Mouse (Mus musculus) small intestine, adult 2 months (tissue): Measurements from ENCODE around the gene Snap47. TPM values are rescaled to one million over a fixed set of nuclear protein-coding genes. Genes with fewer than 3 reads are reported as not detected.

Source experiments
- H3K27ac ChIP-seq: fragments of 200-500 bp; 2 replicates; pipeline ENCODE4 v1.5.1; 2012; ENCODE audit warnings: low read depth, low read length, control low read depth, inconsistent platforms; ENCODE audit not compliant: insufficient read depth
- H3K27me3 ChIP-seq: fragments of 200-500 bp; 2 replicates; pipeline ENCODE4 v1.6.1; 2012; ENCODE audit warnings: mild to moderate bottlenecking, moderate library complexity, low read length, inconsistent platforms; ENCODE audit not compliant: control insufficient read depth, insufficient read depth
- H3K36me3 ChIP-seq: fragments of 200-500 bp; 2 replicates; pipeline ENCODE4 v1.6.1; 2012; ENCODE audit warnings: mild to moderate bottlenecking, low read length, control low read depth, inconsistent platforms; ENCODE audit not compliant: control insufficient read depth, insufficient read depth
- H3K4me1 ChIP-seq: fragments of 200-500 bp; 2 replicates; pipeline ENCODE4 v1.6.1; 2012; ENCODE audit warnings: low read length, inconsistent platforms, mixed read lengths; ENCODE audit not compliant: control insufficient read depth, insufficient read depth, insufficient read length
- H3K4me3 ChIP-seq: fragments of 200-500 bp; 2 replicates; pipeline ENCODE4 v1.5.1; 2012; ENCODE audit warnings: low read depth, mild to moderate bottlenecking, control low read depth, inconsistent platforms, low read length, moderate library complexity
- CTCF ChIP-seq: fragments of 200-500 bp; IDR thresholded peaks from 2 replicates; pipeline ENCODE4 v1.5.1; 2012; ENCODE audit warnings: low read depth, mild to moderate bottlenecking, control low read depth, inconsistent platforms, low read length, moderate library complexity, mixed read lengths; ENCODE audit not compliant: insufficient replicate concordance, insufficient read length; ENCODE audit errors: extremely low read depth
- POLR2A ChIP-seq: fragments of 200-500 bp; IDR thresholded peaks from 2 replicates; pipeline ENCODE4 v1.6.1; 2012; ENCODE audit warnings: low read depth, mild to moderate bottlenecking, control low read depth, inconsistent platforms, low read length, moderate library complexity
- whole genome bisulfite sequencing: fragments of 180-500 bp; shearing (Covaris S2); methylation state at CpG from one replicate; pipeline ENCODE4 v1.1.7; 2018; 5-methylcytosine and 5-hydroxymethylcytosine counted together
- polyA plus RNA-seq: library from polyadenylated mRNA; depleted of rRNA; stranded (reverse); fragments of >200 nt; gene quantifications from 2 replicates; pipeline ENCODE4 v1.2.3, GENCODE M21; 2012

Snap47 gene
- polyA plus RNA-seq, 1 experiment: 14.6 TPM

DNA sequence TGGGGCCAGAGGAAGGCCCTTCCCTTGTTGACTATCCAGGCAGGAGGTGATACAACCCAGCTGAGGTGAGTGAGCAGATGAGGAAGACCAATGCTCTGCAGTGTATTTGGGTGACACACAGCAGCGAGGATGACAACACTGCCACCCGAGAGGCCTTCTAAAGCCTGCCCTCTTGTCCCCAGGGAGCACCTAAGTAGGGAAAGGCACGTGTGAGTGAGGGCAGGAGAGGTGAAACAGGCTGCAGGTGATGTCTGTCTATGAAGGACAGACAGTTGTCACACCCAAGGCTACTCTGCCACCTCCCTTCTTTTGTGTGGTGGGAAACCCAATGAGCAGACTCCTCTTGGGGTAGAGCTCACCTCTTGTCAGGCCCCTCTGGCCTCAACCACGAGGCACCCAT is 61.4 kb downstream of the Snap47 start:
- Histone ChIP-seq H3K4me3 (no peak overlapping the region), H3K36me3 (no peaks in the 10 kb centered on the region), H3K27ac (no peak overlapping the region), H3K4me1 (no peaks in the 10 kb centered on the region), H3K27me3 (no peaks in the 10 kb centered on the region)
- WGBS: 58% methylated on average over 4 of the region's 4 CpGs
- TF ChIP-seq CTCF (no peak), POLR2A (no peak)

DNA sequence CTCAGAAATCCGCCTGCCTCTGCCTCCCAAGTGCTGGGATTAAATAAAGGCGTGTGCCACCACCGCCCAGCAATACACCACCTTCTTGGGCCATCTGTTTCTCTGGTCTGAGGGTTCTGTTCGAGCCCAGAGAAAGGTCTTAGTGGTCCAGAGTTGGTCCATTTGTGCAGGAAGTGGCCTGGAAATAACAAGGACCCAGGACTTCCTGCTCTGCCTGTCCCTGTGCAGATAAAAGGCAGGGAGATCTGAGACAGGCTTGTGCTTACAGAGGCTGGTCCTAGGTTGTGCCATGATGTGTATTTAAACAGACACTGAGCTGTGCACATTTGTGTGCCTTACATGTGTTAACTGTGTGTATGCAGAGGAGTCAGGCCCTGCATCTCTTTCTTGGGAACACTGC is 62.2 kb downstream of the Snap47 start:
- no peaks in the 10 kb centered on the region; the same call in 1 of the 2 replicates for H3K4me1 ChIP-seq
- H3K4me3 ChIP-seq: no peak overlapping the region
- TF ChIP-seq POLR2A: no peak
- no peak for TF ChIP-seq CTCF
- H3K36me3 ChIP-seq: no peaks in the 10 kb centered on the region
- no peaks in the 10 kb centered on the region for H3K27me3 ChIP-seq
- H3K27ac ChIP-seq: no peak overlapping the region
- 71% methylated on average over 4 of the region's 4 CpGs for WGBS

DNA sequence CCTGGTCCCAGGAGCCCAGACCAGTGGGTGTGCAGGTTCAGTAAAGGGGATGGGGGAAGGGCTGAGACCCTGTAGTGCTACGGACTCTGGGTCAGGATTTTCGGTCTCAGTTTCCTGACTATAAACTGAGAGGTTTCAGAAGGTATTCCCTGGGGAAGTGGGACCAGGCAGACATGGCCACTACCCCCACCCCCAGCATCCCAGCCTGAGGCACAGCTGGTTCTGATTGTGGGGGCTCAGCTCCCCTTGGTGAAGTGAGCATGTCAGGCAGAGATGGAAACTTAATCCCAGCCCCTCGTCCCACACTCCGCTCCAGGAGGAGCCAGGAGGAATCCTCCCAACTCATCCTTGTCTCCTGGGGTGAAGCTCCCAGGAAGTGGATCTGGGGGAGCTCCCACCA is 63.5 kb downstream of the Snap47 start:
- 73% methylated on average over 4 of the region's 4 CpGs for WGBS
- no peaks in the 10 kb centered on the region; the same call in 1 of the 2 replicates for H3K4me1 ChIP-seq
- no peaks in the 10 kb centered on the region for H3K36me3 ChIP-seq
- TF ChIP-seq CTCF: no peak
- TF ChIP-seq POLR2A: no peak
- no peak overlapping the region for H3K4me3 ChIP-seq
- H3K27me3 ChIP-seq: no peaks in the 10 kb centered on the region
- H3K27ac ChIP-seq: no peak overlapping the region

DNA sequence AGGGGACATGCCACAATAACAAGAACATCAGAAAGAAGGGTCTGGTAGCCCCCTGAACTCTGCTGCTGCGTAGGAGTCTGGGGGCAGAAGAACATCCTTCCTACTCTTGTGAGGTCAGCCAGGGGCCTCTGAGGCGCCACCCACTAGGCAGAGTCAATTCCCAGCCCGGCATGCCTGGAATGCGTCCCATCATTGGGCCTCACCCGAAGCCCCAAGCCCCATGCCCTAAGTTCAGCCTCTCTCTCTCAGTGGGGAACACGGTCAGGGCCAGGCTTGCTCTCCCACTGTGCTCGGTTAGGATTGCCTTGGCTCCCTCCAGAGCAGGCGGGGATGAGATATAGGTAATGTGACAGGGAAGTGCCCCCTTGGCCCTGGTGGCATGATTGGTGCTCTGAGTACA is 65.9 kb downstream of the Snap47 start:
- H3K27me3 ChIP-seq: no peaks in the 10 kb centered on the region
- no peak overlapping the region for H3K4me3 ChIP-seq
- no peaks in the 10 kb centered on the region; the same call in 1 of the 2 replicates for H3K4me1 ChIP-seq
- H3K36me3 ChIP-seq: no peaks in the 10 kb centered on the region
- TF ChIP-seq POLR2A: no peak
- TF ChIP-seq CTCF: no peak
- H3K27ac ChIP-seq: no peak overlapping the region
- 29% methylated on average over 8 of the region's 8 CpGs for WGBS

DNA sequence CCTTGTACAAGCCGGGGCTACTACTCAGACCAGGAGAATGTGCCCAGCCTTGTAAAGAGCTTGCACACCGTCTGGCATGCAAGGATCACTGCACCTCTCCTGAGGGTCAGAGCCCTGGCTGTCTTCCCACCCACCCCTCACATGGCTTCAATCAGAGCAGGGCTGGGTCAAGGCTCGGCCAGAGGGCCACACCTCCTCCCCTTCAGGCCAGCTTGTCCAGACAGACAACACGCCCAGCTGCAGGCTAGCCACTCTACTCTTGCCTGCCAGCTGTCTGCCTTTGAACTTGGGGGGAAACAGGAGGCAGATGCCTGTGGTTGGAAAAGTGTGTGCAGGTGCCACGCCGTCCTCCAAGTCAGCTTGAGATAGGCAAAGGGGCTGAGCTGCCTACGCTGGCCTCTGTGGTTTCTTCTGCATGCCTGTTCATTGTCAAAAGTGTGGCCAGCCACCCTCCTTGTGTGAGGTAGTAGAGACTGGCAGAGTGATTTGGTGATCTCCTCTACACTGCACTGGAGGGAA is 66.5 kb downstream of the Snap47 start:
- no peak overlapping the region for H3K4me3 ChIP-seq
- no peak overlapping the region for H3K27ac ChIP-seq
- 32% methylated on average over 7 of the region's 7 CpGs for WGBS
- no peaks in the 10 kb centered on the region; the same call in 1 of the 2 replicates for H3K4me1 ChIP-seq
- no peaks in the 10 kb centered on the region for H3K36me3 ChIP-seq
- TF ChIP-seq CTCF (no peak), POLR2A (no peak)
- H3K27me3 ChIP-seq: no peaks in the 10 kb centered on the region

DNA sequence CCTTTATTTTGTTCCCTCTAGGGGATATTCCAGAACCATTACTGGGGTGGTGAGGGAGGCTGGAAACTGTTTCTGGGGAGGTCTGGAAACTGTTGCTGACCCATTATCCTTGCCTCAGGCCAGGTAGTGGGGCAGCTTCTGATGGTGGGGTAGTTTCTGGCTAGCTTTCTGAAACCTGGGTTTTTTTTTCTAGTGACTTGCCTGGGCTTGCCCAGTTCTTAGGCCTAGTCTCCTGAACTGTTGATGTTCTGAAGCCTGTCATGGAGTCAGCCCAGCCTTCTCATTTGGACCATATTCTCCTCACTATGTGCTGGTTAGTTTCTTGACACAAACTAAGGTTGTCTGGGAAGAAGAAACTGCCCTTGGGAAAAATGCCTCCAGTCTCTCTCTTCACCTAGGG is 71.4 kb downstream of the Snap47 start:
- Histone ChIP-seq H3K27ac (no peak overlapping the region), H3K4me1 (no peaks in the 10 kb centered on the region; the same call in 1 of the 2 replicates), H3K4me3 (no peak overlapping the region), H3K36me3 (no peaks in the 10 kb centered on the region), H3K27me3 (no peaks in the 10 kb centered on the region)
- no peak for TF ChIP-seq CTCF
- no peak for TF ChIP-seq POLR2A

DNA sequence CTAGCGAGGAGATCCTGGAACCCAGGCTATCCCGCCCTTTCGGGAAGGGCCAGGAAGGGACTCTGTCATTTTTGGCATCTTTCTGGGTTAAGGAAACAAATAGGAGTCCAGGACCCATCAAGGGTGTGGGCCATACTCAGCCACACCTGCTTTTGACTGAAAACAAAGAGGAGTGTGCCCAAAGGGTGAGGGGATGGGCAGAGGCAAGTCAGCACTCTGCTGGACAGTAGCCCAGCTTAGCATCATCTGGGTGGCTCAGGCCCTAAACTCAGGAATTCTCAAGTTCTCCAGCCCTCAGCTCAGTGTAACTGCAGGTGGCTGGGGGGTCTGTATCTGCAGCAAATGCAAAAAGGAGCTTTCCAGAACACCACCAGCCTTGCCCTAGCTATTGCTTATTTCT is 73.0 kb downstream of the Snap47 start:
- no peak for TF ChIP-seq CTCF
- TF ChIP-seq POLR2A: no peak
- Histone ChIP-seq H3K4me3 (no peak overlapping the region), H3K27me3 (no peaks in the 10 kb centered on the region), H3K36me3 (no peaks in the 10 kb centered on the region), H3K27ac (no peak overlapping the region), H3K4me1 (no peaks in the 10 kb centered on the region)
- 85% methylated on average over 3 of the region's 3 CpGs for WGBS
